Mouse (Mus musculus): Measurements from ENCODE around the gene Nelfb. TPM values are rescaled to one million over a fixed set of nuclear protein-coding genes. Genes with fewer than 3 reads are reported as not detected.

The Nelfb gene
- total RNA-seq, 2 experiments from 2014 or later: 38.7 to 39.9 TPM

DNA sequence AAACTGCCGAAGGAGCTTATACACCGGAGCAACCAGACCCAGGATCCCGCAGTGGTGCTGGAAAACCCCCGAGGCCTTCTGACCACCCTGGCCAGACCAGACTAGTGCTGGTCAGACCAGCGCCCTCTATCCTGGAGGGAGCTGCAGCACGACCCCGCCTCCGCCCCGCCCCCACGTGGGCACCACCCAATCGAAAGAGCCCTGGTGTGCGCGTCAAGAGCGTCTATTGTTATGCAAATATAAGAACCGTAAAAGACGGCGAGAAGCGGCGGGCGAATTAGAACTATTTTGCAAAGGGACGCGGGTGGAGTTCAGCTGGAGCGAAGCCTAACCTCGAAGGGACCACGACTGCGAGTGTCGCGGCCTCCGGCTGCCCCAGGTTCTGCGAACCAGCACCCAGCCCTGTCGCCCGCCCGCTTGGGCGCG lies 30.8 kb downstream of the Nelfb start, which contains the start of gene Nrarp:
Gene Nrarp (plus strand): TSS at position 281 of the 426 bp plus-strand sequence.
- intact Hi-C loops (cut with DNase I): loop anchor here (5.0 kb wide), 1 partner anchor 38 kb away; no protein-coding TSS in a partner anchor
- peak; percentile 88 to 92 for DNase-seq

DNA sequence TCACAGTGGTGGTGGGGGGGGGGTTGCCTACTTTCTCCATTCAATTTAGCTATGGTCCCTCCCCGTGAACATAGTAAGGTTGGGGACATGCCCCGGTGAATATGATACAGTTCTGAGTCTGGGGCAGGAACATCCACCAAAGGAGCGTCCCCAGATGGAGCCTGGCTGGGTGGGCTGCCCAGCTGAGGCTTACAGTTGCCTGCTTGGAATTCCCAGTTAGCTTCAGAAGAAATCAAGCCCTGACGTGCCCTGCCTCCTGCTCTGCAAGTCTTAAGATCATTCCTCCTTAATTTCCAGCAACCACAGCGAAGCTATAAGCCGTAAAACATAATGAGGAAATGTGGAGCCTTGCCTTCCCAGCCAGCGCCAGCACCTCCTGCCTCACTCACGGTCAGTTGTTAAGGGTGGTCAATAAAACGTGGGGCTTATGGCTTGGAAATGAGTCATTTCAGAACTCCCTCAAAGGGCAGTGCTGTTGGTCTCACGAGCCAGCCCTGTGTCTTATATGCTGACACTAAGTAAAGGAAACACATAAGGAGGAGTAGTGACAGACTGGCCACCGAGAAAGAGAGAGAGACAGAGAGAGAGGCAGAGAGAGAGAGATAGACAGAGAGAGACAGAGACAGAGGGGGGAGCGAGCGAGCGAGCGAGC lies 31.6 kb downstream of the Nelfb start:
- no peak for DNase-seq
- intact Hi-C loops (cut with DNase I): loop anchor here (5.0 kb wide), 1 partner anchor 37 kb away; no protein-coding TSS in a partner anchor

DNA sequence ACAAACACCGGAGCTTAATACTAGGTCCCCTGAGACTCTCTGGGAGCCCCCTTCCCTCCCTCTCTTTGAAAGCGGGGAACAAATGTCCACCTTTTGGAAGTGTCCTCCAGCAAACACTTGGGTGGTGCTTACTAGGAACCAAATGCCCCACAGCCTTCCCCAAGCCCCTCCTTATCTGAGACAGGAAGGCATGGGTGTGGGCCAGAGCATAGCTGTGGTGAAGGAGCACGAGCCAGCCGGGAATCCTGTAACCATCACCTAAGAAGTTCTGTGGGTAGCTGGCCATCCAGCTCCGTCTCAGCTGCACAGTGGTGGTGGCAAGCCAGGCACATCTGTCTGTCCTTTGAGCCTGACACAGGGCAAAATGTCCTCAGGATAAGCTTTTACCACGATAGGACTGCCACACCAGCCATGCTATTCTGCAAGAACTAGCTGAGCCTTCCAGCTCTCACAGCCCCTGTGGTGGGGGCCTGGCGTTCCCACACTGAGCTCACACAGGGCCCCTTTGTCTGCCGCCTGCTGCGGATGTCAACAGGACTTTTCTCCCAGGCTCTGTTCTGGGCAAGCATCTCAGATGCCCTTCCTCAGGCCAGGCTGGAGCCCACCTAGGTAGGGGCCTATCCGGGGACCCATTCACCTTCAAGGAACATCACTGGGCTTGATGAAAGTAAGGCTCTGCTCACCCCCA lies 32.9 kb downstream of the Nelfb start:
- intact Hi-C loops (cut with DNase I): no loop called here
- no peak for DNase-seq

GRCm38 (mm10) chr2:25177685-25178084 lies 33.6 kb downstream of the Nelfb start:
- intact Hi-C loops (cut with DNase I): loop anchor here (1.0 kb wide), 1 partner anchor 14 kb away; no protein-coding TSS in a partner anchor
- DNase-seq: no peak

- intact Hi-C loops (cut with DNase I): loop anchor here (1.0 kb wide), 1 partner anchor 14 kb away; no protein-coding TSS in a partner anchor
- no peak for DNase-seq
Observed at GRCm38 (mm10) chr2:25177076-25177475, 34.2 kb downstream of the Nelfb start.

DNA sequence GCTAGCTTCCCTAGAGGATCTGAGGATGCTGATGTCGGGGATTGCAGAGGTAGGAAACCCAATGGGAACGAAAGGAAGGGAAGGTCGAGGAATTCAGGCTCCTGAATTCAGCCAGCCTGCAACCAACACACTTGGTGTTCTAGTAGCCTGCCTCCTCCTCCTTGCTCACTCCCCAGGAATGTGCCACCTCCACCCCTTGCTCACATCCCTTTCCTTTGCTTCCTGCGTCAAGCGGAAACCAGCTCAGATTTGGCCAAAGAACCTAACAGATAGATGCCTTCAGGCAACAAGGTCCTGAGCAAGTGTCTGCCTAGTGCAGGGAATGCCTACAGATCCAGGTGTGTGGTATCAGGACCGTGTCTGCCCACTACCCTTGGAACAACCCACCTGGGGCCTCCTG lies 34.7 kb downstream of the Nelfb start:
- intact Hi-C loops (cut with DNase I): no loop called here

DNA sequence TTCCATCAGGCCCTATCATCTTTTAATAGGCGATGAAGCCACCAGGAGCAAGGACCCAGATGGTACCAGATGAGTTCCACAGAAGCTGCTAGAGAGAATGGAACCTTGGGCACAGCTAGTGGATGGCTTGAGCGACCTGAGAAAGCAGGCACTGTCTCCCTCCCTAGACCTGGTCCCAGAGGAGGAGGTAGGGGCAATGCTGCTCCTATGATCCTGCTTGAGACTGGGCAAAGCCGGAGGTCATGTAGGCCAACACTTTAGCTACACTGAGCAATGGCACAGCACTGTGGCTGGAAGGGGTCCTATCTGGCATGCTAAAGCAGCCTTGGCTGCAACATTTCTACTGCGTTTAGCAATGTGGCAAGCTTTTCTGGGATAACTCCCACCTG lies 35.6 kb downstream of the Nelfb start:
- intact Hi-C loops (cut with DNase I): no loop called here
- DNase-seq: no peak

More for the DNA sequence above, 34.7 kb downstream of the Nelfb start:
- DNase-seq: no peak

DNA sequence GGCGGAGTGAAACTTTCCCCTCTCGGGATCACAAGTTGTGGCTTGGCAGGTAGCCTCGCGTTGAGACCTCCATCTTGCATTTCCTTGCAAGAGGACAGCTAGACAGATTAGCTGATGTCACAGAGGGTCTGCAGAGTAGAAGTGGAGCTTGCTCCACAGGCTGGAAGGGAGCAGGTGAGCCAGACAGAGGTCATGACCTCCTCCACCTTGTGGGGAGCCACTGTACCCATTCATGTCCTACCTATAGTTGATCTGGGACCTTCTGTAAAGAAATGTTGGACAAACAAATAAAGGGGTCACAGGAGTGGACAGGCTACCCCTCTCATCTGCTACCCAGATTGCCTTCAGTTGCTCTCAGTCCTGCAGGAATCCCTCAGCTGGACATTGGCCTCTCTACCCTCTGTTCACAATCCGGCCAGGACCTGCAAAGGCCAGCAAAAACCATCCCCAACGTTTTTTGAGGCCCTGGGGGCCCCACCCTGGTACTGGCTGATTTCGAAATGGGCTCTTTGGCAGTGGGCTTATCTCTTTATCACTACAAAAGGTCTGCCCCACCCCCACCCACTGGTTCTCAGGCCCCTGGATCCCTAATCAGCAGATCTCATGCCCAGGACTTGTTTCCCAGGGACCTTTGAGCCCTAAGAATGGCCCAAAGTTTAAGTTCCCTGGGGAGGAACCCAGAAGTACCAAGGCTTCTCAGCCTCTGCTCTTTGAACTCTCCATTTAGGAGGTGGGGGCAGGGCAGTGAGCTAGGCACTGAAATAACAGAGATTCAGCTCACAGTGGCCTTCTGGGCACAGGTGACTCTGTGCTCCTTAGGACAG lies 36.2 kb downstream of the Nelfb start:
- intact Hi-C loops (cut with DNase I): no loop called here
- DNase-seq: no peak

- no peak for DNase-seq
Observed at GRCm38 (mm10) chr2:25173821-25174220, 37.5 kb downstream of the Nelfb start.

GRCm38 (mm10) chr2:25172629-25173028 lies 38.7 kb downstream of the Nelfb start:
- no peak for DNase-seq
- intact Hi-C loops (cut with DNase I): no loop called here

More at GRCm38 (mm10) chr2:25173821-25174220, 37.5 kb downstream of the Nelfb start:
- intact Hi-C loops (cut with DNase I): no loop called here

GRCm38 (mm10) chr2:25171769-25172153 lies 39.5 kb downstream of the Nelfb start:
- intact Hi-C loops (cut with DNase I): no loop called here
- no peak for DNase-seq

DNA sequence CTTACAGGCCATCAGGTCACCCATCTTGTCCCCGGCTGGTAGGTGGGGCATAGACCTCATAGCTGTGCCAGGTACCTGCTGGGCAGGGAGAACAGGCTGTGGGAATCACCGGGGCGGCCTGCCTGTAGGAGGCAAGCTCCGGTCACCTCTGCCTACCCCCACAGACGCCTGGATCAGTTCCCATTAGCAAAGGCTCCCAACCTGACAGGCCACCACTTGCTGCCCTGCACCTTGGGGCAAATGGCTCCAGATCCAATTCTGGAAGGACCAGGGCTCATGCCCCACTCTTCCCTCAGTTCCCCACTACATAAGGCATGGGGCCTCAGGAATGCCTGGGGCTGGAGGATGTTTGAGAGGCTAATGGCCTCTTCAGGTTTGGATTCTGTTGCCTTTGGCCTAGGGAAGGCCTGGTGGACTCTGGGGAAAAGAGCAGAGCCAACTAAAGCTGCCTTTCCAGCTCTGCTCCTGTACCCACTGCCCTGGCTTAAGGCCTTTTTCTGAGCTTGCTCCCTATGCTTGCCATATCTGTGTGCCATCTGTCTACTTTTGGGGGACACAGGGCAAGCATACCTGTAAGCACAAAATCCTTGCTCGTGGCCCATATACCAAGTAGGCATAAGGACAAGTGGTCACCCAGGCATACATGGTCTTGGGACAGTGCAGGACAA lies 40.1 kb downstream of the Nelfb start:
- no peak for DNase-seq
- intact Hi-C loops (cut with DNase I): no loop called here

DNA sequence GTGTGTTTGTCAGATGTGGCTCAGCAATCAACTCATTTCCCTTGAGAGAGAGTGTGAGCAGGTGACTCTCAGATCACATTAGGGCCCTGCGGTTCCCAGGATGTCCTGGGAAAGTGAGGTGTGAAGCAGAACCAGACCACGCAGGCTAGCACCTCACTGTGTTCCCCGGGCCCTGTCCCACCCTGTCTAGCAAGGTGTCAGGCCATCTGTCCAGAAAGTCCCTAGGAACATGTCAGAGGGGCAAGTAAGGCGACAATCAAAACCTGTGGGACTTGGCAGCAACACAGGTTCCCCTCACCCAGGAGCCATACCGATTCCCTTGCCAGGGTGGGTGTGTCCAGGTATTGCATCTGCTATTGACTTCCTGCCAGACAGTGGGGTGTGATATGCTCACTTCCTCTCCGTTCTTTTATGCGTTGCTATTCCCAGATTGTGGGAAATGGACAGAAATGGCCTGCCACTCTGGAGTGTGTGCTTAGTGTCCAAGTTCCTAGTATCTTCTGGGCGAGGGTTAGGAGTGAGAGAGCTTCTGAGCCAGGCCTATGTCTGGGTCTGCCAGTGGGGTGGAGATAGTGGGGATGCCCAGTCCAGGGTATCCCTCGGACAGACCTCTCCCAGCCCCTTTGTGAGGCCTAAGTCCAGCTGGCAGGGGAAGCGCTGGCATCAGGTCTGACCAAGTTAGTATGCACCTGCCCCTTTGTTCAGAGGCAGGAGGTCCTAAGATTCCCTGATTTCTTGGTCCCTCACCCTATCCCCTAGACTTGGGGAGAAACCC lies 40.8 kb downstream of the Nelfb start:
- intact Hi-C loops (cut with DNase I): no loop called here
- DNase-seq: no peak

GRCm38 (mm10) chr2:25169778-25170177 lies 41.5 kb downstream of the Nelfb start:
- intact Hi-C loops (cut with DNase I): no loop called here

DNA sequence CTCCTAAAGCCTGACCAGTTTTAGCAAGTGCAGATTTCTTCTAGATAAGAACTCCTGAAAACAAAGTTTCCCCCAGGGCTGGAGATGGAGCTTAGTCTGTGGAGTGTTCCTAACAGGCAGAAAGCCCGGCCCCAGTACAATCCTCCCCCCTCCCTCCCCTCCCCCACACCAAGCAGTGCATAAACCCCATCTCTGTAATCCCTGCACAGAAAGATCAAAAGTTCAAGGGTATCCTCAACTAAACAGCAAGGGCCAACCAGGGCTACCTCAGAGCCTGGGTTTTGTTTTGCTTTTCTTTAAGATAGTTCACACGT lies 42.7 kb downstream of the Nelfb start:
- intact Hi-C loops (cut with DNase I): no loop called here
- no peak for DNase-seq

More at GRCm38 (mm10) chr2:25169778-25170177, 41.5 kb downstream of the Nelfb start:
- DNase-seq: no peak

- intact Hi-C loops (cut with DNase I): no loop called here
- DNase-seq: peak; percentile 68 to 69
Observed at GRCm38 (mm10) chr2:25167919-25168664, 43.2 kb downstream of the Nelfb start.

DNA sequence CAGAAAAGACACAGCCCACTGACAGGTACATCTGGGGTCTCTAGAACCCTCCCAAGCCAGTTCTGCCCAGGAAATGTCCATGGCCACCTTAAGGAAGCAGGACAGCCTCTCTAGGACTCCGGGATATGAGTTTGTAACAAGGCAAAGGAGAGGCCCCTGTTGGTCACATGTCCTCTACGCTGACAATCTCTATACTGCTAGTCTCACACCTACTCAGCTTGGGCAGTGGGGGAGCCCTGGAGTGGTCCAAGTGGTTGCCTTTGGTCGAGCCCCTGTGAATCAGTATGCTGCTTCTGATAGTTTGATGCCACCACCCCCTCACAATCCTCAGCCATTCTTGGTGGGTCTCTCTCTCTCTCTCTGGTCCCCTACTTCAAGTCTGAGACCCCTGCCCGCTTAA lies 43.8 kb downstream of the Nelfb start:
- intact Hi-C loops (cut with DNase I): no loop called here
- no peak for DNase-seq

DNA sequence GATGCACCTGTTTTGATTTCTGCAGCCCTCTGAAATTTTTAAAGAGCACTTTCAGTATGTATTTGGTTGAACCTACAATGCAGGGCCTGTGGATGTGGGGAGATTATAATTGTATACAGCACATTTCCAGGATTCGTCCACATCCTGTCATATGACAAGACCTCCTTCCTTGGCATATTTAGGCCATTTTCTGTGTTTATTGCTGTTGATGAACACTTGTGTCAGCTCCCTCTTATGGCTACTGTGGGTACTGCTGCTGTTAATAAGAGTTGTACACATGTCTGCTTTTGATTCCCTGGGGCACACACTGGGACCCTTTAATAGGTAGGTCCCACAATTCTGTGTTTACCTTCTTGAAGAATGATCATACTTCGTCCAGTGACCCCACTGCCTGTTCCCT lies 53.6 kb downstream of the Nelfb start:
- intact Hi-C loops (cut with DNase I): loop anchor here (1.0 to 2.0 kb wide), 2 partner anchors 30 to 59 kb away; no protein-coding TSS in a partner anchor
- DNase-seq: peak; percentile 45 to 62

DNA sequence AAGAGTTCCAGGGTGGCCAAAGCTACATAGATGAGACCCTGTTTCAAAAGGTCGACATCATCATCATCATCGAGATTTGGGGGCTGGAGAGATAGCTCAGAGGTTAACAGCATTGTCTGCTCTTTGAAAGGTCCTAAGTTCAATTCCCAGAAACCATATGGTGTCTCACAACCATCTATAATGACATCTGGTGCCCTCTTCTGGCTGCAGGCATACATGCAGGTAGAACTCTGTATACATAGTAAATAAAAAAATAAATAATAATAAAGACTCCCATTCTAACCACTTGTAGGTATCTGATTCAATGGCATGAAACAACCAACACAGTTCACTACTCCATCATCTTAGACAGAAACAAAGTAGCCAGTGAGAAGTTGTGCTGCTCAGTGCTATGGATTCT lies 54.3 kb downstream of the Nelfb start:
- no peak for DNase-seq
- intact Hi-C loops (cut with DNase I): loop anchor here (1.0 to 2.0 kb wide), 2 partner anchors 30 to 58 kb away; no protein-coding TSS in a partner anchor

Measured in heart, postnatal 36 days (tissue).